Mouse (Mus musculus) liver, postnatal 0 days (tissue): ENCODE measurements around the gene Sult2b1.

Source experiments
- CTCF ChIP-seq: sonication (generic); IDR thresholded peaks from 2 replicates; pipeline ENCODE4 v1.5.1; 2016; ENCODE audit warnings: antibody characterized with exemption, low read depth
- EP300 ChIP-seq: IDR thresholded peaks from 2 replicates; pipeline ENCODE4 v1.6.1; 2016; ENCODE audit warnings: antibody characterized with exemption, low read depth, mild to moderate bottlenecking

DNA sequence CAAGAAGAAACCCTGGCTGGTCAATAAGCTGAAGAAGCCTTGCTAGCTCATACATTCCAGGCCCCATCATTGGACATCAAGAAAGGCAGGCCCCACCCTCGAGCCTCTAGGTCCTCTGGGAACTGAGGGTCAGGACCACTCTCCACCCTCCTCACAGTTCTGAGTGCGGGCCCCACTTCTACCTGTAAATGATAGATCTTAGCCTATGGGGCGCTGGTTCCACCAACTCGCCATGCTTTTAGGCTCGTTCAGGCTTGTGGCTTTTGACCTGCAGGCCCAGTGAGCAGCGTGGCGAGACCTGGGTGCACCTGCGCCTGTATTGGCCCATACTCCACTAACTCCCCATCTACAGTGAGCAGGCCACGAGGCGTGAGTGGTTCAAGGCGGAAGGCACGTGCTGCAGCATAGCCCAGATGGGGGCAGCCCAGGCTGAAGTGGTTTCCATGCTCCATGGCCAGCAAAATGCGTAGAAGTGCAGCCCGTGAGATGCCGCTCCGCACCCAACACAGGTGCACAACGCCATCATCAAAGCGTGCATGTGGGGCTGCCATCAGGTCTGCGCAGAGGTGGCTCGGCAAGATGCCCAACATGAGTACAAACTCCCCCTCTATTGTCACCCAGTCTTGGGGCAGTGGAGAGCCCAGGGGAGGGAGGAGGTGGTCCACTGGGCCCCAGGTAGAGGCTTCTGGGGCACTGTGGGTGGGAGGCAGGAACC, 73.8 kb downstream of the Sult2b1 start:
- TF ChIP-seq EP300 (no peak), CTCF (no peak)
